Mouse (Mus musculus) neural tube, embryonic 10.5 days (tissue): ENCODE measurements around the gene Iqcg.
"Not testable (repeated sequence)": the region's sequence is repeated elsewhere in the genome, so short reads cannot be mapped to it uniquely, and the experiment has no call there.

ENCODE experiments used
- DNase-seq: peaks from one replicate; pipeline ENCODE4 v3.0.0-alpha.2; 2017; ENCODE audit warnings: low spot score; ENCODE audit errors: extremely low spot score

The Iqcg gene

GRCm38 (mm10) chr16:33056095-33056785 lies at the start of gene Iqcg, which contains the start of gene Rpl35a:
TSS of gene Iqcg (minus strand) at chr16:33056218.
TSS of gene Rpl35a (plus strand) at chr16:33056453.
- DNase-seq = peak; percentile 91

- no peak for DNase-seq
These were observed 29.6 kb upstream of the Iqcg start for GRCm38 (mm10) chr16:33085666-33086065.

DNA sequence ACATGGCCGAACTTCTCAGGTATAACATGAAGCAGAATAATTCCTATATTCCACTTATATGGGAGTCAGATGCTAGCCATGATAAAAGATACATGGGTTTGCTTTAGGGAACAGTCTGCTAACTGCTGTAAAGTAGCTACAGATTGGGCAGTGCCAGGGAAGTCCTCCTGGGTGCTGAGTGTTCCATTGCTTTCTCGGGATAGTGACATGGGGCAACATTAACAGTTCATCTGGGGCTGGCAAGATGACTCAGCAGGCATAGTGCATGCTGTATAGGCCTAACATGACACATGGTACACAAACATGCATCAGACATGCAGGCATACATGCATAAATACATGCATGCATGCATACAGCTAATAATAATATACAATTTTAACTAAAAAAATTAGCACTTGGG lies 28.0 kb upstream of the Iqcg start:
- DNase-seq = no peak

- DNase-seq = no peak
These were observed 26.9 kb upstream of the Iqcg start for GRCm38 (mm10) chr16:33082951-33083350.

GRCm38 (mm10) chr16:33080063-33080462 lies 24.0 kb upstream of the Iqcg start:
- DNase-seq = no peak

- no peak for DNase-seq
These were observed 21.1 kb upstream of the Iqcg start for GRCm38 (mm10) chr16:33077069-33077627.

DNA sequence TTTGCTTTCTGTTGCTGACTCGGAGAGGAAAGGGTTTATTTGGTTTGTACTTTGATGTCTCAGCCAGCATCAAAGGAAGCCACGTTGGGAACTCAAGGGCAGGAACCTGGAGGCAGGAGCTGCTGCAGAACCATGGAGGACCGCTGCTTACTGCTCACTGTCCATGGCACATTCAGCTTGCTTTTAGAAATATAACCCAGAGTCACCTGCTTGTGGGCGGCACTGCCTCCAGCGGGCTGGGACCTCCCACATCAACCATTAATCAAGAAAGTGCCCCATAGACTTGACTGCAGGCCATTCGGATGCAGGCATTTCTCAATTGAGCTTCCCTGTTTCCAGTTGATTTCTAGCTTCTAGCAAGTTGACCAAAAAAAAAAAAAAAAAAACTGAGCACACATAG lies 20.1 kb upstream of the Iqcg start:
- no peak for DNase-seq

DNA sequence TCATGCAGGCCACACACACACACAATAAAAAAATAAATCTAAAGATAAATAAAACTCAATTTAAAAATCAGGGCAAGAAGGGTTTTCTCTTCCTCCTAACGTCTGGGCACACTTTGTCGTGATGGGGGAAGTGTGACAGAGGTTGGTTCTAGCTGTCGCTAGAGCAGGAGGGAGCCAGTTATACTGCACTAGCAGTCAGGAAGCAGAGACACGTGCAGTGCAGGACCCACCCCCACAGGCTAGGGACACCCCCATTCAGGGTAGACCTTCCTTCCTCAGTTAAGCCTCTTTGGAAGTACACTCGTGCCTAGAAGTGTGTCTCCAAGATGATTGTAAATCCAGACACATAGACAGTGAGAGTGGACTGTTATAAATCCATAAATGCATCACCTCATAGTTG lies 18.9 kb upstream of the Iqcg start:
- DNase-seq = no peak

DNA sequence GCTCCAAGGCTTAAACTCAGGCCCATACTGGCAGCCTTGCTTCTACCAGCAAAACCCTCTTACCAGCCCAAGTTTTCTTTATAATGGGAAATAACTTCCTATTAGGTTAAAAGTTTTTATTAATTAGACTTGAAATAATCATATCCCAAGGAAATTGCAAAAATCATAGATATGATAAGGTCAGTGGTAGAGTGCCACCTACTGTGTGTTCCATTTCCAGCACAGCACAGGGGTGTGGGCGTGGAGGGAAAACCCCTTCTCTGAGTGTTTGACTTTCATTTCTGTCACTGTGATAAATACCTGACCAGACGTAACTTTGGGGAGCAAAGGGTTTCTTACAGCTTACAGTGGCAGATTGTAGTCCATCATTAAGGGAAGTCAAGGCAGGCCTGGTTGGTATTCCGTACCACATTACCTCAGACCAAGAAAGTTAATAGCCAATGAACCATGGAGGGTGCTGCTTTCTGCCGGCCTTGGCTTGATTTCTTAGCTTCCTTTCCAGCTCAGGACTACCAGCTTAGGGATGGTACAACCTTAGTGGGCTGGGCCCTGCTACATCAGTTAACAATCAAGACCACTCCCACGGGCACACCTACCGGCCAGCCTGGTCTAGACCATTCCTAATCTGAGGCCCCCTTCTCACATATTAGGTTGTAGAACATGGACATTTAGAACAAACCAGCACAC lies 17.0 kb upstream of the Iqcg start:
- DNase-seq = no peak

DNA sequence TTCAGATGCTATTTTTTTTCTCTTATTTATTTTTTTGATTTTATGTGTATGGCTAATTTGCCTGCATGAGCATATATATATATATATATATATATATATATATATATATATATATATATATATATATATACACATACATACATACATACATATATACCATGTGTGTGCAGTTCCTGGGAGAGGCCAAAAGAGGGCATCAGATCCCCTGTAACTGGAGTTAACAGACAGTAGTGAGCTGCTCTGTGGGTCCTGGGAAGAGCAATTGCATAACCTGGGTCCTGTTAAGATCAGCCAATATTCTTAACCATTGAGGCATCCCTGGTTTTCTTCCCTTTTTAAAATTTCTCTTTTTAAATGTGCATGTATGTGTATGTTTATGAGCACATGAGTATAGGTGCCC lies 14.9 kb upstream of the Iqcg start:
- DNase-seq = no peak

GRCm38 (mm10) chr16:33064636-33065035 lies 8.6 kb upstream of the Iqcg start:
- no peak for DNase-seq

DNA sequence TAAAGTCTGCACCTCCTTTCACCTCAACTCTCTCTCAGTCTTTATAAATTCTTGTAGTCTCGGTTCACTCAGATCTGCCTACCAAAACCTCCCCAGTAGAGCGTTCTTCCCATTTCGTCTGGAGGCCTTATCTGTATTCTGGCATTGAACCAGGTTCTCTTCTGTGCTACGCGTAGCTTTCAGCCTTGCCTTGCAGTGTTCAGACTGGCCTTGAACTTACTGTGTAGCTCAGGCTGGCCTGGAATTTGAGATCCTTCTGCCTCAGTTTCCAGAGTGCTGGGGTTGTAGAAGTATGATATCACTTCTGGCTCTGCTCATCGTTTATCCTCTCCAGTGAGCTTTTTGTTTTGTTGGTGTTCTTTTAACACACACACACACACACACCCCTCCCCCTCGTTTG lies 7.2 kb upstream of the Iqcg start:
- no peak for DNase-seq

GRCm38 (mm10) chr16:33062682-33063131 lies 6.7 kb upstream of the Iqcg start:
- no peak for DNase-seq

- peak; percentile 90 for DNase-seq
These were observed 6.1 kb upstream of the Iqcg start, which contains the start of gene Lmln for GRCm38 (mm10) chr16:33062024-33062681. TSS of gene Lmln (plus strand) at chr16:33062521.

DNA sequence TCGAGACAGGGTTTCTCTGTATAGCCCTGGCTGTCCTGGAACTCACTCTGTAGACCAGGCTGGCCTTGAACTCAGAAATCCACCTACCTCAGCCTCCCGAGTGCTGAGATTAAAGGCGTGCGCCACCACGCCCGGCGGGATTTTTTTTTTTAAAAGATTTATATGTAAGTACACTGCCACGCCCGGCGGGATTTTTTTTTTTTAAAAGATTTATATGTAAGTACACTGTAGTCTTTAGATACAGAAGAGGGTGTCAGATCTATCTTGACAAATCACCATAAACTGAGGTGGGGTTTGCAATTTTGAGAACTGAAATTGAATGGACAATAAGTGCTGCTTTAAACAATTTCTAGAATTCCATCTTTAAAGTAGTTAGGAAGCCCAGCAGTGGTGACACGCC lies 5.4 kb upstream of the Iqcg start:
- DNase-seq = no peak

GRCm38 (mm10) chr16:33060926-33061325 lies 4.9 kb upstream of the Iqcg start:
- no peak for DNase-seq

DNA sequence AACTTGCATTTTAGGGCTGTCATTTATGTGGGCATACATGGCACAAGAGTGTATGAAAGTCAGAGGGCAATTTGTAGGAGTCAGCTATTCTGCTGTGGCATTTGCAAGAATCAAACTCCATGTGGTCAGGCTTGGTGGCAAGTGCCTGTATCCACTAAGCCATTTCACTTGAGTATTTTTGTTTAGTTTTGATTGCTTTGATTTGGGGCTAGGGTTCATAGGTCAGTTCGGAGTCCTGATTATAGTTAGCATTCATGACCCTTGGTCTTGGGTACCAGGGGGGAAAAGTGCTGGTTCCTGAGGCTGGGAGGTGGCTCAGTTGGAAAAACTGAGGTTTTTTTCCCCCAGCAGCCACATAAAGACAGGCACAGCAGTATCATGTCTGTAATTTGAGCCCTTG lies 3.5 kb upstream of the Iqcg start:
- no peak for DNase-seq

- not testable (repeated sequence) for DNase-seq
These were observed 2.6 kb upstream of the Iqcg start for GRCm38 (mm10) chr16:33058656-33059055.

- DNase-seq = no peak
These were observed 2.0 kb upstream of the Iqcg start for GRCm38 (mm10) chr16:33058033-33058432.

- DNase-seq = no peak
These were observed 768 bp upstream of the Iqcg start for GRCm38 (mm10) chr16:33056786-33057185.

DNA sequence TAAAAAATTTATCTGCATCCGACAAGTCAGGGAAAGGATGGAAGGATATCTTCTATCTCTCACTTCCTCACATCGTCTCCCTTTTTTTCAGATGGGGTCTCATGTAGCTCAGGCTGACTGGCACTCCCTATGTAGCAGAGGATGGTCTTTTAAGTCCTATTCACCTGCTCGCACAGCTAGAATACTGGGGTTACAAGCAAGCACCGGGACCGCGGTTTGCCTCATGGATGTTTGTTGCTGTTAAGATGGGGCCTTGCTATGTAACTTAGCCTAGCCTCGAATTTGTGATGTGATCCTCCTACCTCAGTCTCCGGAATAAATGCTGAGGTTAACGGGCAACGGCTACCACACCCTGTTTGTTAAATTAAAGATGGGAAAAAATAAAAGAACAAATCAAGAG lies 363 bp downstream of the Iqcg start:
- peak; percentile 25 for DNase-seq

GRCm38 (mm10) chr16:33054927-33055326 lies 1.1 kb downstream of the Iqcg start:
- DNase-seq = not testable (repeated sequence)
